Mouse (Mus musculus) heart, adult 2 months (tissue): ENCODE data around the gene Prcd.

Source experiments
- CTCF ChIP-seq: fragments of 200-600 bp; IDR thresholded peaks from 2 replicates; pipeline ENCODE4 v1.8.1; 2022; ENCODE audit warnings: antibody characterized with exemption, mild to moderate bottlenecking, moderate library complexity
- EP300 ChIP-seq: fragments of 200-500 bp; IDR thresholded peaks from 2 replicates; pipeline ENCODE4 v1.6.1; 2011; ENCODE audit warnings: low read depth, low read length, control low read depth; ENCODE audit not compliant: insufficient read depth
- POLR2A ChIP-seq: fragments of 200-500 bp; IDR thresholded peaks from 2 replicates; pipeline ENCODE4 v1.6.1; 2011; ENCODE audit warnings: mild to moderate bottlenecking, low read depth, low read length, control low read depth; ENCODE audit not compliant: insufficient read depth

DNA sequence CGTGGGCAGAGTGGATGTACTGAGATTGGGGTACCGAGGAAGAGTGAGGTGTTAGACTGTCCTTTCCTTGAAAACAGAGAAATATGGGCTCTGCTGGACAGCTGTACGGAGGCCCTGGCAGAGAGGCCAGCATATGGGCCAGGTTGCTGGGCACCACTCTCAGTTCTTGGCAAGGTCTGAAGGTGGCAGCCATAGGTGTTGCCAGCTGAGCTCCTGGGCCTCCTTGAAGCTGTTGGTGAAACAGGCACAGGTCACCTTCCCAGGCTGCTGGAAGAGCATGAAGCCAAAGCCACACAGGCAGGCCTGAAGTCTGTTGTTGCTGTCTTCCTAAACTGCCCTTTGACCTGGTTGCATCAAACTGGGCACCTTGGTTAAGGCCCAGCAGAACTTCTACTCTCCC is 11.6 kb upstream of the Prcd start:
- TF ChIP-seq EP300 = no peak
- no peak for TF ChIP-seq POLR2A
- no peak for TF ChIP-seq CTCF
